Mouse (Mus musculus) c-Kit-positive CD71-positive TER-119-positive erythroid progenitor cells, embryonic 14.5 days (primary cell): Measurements from ENCODE around the gene Tnr.

Source experiments
- DNase-seq: peaks from one replicate; pipeline ENCODE4 v3.0.0-alpha.2; 2013; ENCODE audit warnings: low spot score

Tnr gene

DNA sequence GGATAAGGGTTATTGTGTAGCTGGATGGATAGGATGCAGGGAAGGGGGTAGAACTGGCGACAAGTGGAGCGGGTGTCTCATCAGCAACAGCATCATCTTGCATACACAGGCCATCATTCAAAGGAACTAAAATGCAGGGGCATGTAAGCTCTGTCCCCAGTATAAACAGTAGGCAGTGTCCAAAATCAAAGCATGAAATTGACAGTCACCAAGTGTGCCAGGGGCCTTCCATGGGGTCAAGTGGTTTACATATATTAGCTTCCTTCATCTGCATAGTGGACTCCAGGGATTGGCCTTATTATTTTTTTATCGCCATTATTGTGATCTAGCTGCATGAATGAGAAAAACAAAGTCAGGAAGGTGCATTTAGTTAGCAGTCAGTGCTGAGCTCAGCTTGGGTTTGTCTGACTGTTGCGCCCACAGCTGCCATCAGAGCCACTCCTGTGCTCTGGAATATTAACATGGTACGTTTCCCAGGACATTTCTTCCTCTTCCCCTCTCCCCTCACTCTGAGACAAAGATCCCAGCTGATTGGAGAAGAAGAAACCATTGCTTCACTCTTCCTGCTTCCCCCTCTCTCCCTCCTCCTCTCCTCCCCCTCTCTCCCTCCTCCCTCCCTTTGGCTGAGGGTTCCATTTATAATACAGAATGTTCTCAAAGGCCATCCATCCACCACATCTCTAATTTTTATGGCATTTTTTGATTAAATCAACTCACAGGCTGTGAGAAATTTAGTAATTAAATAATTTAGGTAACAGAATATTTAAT, 106.4 kb downstream of the Tnr start:
- DNase-seq: no peak

DNA sequence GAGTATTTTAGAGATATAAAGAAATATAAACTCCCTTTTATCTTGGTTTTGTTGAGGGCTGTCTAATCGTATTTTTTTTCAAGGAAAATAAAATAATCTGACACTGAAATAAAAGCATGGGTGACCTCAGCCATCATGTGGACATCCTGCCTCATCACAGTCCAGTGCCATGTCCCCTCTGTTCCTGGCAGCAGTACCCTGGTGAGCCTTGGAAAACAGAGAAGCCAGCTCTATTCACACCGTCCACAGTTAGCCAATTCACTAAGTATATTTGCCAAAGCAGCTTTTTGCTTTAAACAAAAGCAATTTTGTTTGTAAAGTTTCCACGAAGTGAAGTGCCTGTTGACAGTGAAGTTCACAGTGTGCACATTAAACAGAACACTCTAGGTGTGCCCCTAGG, 109.0 kb downstream of the Tnr start:
- no peak for DNase-seq

DNA sequence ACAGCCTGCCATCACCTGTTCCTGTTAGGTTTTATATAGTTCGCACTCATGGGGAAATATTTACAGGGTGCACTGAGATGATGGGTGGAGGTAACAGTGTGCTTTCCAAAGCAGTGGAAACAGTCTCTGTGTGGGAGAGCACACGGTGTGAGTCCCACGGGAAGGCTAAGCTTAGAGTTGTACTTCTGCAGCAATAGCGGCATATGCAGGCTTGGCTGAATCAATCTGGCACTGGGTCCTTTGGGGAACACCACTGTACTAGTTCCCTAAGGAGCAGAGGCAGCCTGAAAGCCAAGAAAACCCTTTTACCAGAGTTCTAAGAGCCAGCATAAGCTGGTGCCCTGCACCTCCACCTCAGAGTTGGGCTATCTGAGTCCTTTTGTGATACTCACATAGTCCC, 115.8 kb downstream of the Tnr start:
- DNase-seq: no peak

DNA sequence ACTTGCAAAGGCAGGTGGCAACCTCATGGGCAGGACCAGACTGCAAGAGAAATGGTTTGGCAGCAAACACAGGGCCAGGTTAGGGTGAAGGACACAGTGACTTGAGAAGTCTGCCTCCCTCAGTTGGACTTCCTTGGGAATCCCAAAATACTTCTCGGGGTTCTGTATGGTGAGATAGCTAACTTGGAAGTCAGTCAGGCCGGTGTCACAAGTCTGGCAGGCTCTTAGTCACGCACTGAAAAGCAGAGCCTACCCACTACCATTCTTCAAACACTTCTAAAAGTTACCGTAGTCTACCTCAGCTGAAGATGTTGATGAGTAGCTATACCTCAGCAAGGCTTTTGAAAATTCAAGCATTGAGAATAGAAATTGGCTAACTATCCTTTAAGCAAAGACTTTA, 122.2 kb downstream of the Tnr start:
- DNase-seq: no peak

DNA sequence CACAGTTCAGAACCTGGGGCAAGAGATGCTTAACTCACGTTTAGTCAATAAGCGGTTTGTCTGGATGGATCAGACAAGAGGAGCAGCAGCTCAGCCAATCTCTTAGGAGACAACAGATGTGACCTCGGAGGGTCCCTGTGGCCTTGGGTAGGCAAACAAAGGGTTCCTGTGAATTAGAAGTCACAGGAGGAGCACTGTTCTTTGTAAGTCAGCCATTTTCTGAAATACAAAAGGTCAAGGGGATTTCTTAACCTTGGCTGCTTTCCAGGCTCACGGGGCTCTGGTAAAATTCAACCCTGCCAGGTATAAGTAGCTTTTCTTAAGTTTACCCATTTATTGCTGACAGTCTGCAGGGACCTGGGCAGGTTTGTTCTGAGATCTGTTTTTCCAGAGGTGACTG, 126.9 kb downstream of the Tnr start:
- no peak for DNase-seq

DNA sequence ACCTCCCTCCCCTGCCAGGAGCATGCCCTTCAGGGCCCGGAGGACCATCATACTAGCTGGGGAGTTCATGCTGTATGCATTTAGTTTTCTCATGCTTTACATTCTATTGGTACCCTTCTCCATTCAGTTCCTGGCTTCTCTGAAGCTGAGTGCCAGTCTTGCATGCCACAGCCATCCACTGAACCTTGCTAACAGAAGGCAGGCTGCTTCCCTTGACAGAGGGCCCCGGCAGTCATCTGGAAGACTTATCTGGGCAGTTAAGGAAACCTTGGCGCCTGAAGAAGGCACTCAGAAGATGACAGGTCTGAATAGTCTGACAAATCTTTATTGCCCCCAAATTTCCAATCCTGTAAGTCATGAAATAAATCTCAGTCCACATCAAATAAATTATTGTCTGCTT, 131.7 kb downstream of the Tnr start:
- DNase-seq: no peak

DNA sequence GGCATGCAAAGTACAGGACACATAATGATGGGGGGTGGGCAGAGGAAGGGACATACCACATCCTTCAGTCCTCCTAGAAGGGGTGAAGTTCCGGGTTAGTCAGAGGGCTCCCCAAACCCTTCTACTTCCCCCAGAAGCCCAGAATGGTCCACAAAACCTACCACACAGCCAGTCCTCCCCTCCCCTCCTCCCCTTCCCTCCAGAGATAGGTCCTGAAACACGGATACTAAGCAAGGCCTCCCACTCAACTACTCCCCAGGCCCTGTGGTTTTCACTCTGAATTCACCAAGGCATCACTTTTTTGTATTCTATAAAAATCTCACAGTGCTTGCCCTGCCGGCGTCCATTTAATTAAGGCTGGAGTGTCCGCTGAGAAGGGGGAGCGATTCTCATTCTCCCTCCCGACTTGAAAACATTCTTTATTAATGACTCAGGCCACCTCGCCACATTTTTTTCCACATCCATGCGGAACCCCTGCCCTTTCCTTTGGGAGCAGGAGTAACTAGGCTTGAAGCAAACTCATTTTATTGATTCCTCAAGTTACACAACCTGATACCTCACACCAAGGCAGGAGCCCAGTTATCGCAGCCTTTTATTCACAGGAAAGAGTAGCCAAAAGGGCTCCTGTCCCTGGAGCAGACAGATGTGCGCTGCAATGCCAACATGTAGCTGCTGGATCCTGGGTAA, 134.4 kb downstream of the Tnr start:
- DNase-seq: no peak

DNA sequence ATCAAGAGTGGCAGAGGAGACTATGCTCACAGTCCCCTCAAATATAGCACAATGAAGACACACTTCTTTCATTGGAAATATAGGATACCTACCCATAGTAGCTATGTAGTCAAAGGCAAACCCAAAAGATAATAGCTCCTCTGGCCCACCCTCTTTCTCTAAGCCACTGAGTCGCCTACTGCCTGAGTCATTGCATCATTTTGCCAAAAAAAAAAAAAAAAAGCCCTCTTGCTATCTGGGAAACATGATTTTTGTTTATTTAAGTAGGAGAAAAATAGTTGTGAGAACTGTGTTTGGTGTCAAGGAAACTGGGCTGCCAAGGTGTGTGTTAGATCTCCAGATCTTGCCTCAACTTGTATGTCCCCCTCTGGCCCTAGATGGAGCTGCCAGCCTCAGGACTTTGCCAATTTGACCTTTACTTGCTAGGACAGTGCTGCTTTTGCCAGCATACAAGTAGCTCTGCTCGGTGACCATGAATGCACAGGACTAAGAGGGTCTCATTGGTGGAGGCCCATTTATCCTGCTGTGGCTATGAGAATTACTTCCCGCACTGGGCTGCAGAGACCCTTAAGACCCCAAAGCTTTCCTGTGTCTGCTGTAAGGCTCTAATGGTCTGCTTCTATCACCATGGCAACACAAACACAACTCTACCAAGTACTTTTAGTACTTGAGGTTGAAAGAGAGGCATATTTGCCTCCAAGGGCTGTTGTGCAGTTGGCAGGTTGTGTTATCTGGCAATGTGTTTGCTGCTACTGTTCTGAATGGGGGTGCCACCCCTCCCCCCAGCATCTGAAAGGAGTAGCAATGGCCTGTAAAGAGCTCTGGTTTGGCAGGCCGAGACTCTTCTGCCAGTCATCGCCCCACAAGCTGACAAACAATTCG, 137.3 kb downstream of the Tnr start:
- no peak for DNase-seq

DNA sequence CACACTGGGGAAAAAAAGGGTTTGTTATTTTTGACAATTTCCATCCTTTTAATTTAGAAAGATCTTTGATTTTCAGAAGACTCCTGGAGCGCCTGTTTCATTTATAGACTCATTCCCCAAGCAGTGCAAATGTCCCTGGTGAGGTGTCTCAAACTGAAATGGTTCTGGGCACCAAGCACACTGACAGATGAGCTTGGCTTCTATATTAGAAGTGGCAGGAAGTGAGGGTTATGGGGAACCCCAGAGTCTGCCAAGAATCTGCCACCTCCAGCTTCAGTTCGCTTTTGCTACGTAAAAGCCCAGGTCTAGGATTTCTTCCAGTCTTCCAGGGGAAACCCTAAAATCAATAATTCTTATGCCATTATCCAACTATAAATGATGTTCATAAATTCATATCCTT, 140.9 kb downstream of the Tnr start:
- no peak for DNase-seq

DNA sequence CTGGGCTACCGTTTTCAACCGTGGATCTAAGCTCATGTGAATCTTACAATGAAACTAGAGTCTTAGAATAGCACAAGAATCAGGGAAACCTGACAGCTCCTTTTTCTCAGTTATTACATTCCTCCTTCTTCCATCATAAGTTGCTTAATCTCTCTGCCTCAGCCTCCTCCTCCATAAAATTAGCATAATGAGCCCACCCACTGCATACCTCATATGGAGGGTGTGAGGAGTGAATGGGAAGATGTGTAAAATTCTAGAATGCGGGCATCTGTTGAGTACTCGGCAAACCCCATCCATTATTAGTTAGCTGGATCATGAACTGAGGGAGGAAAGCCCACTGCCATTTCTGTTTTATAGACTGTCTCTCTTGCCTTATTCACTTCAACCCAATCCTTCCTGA, 141.4 kb downstream of the Tnr start:
- DNase-seq: no peak

DNA sequence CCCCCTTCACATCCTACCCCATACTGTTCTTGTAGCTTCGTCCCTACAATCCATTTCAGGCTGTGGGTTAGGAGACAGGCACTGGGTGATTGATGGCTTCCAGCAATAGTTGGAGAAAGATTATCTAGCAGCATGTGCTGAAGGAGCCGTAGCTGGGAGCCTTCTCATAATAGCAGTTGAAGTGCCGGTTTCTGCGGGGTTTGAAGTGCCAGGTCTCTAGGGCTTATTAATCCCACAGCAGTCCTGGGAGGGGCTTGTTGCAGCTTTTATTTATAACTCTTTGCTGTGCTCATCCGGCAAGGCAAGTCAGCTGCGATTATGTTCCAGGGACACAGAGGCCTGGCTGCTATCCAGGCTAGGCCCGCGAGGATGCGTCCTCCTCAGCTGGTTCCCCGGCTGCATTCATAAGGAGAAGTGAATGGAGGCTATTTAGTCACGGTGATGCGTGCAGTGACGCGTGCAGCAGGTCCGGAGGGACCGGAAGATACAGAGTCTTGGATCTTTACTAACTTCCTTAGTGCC, 147.1 kb downstream of the Tnr start:
- DNase-seq: no peak

DNA sequence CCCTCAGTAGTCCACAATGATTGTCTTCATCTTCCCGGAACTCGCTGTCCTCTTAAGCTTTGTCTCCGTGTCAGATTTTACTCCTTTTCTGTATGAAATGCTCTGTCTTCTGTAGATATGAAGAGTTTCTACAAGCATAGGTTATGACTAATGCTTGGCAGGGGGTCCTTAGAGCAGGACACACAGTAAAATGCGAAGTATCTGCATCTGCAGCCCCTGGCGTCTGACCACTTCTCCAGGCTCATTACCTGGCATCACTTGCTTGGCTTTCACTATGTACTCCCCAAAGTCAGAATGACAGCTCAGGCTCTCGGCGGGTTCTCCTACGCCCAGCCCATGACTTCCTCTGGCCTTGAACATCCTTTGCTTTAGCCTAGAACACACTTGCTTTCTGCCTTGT, 147.6 kb downstream of the Tnr start:
- DNase-seq: no peak

DNA sequence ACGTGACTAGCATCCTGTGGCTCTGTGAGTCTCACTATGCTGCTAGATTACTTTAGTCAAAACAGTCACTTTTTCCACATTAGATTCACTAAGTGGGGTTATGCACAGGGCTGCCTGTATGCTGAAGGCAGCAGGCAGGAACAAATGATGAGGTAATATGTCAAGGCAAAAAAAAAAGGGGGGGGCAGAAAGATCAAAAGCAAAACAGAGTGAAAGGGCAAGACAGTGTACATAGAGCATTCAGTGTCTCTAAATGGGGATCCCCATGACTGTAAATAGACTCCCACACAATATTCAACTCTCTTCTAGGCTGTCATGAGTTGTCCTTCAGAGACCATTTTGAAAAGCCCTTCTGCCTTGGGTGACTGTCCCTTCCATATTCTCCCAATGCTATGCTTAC, 150.7 kb downstream of the Tnr start:
- DNase-seq: no peak

DNA sequence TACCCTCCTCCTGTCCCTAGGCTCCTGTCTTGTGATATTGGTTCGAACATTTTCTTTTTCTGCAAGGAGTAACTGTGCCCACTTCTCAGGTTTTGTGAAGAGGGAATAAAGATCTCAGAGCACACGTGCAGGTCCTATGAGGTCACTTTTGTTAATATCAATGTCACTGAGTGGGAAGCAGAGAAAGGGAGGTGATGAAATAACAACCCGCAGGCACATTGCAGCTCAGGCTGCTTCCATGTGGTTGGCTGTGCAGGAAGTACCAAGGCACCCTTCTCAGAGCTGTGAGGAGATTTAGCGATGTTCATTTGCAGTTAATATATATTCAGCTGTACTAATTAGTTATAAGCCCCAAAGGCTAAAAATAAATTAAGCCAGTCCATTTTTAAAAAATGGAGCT, 151.9 kb downstream of the Tnr start:
- no peak for DNase-seq

DNA sequence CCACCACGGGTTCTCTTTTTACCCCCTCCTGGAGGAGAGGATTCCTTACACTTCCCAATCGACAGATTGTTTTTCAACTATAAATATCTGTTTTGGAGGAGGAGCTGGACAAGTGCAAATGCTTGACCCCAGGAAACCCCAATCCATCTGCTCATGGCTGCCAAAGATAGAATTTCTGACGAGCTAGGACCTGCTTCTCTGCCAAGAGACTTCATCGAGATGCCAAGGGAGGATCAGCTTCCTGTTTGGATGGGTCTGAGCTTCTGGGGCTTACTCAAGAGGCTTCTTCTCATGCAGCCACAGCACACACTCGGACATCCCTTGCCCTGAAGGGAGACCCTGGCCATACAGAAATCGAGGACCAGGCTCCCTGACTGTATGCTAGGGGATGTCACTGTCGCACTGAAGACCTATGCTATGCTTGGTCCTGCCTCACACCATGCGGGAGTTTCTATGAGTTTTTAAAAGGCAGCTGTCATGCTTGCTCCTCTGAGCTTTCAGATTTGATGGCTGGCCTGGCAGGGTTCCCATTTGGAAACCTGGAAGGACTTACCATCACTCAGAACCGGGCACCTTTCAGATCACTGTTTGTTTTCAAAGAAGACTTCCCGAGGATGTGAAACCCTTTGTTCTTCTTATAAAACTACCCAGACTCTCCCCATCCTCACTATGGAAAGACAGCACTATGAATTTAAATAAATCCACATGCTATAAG, 154.8 kb downstream of the Tnr start:
- DNase-seq: no peak

DNA sequence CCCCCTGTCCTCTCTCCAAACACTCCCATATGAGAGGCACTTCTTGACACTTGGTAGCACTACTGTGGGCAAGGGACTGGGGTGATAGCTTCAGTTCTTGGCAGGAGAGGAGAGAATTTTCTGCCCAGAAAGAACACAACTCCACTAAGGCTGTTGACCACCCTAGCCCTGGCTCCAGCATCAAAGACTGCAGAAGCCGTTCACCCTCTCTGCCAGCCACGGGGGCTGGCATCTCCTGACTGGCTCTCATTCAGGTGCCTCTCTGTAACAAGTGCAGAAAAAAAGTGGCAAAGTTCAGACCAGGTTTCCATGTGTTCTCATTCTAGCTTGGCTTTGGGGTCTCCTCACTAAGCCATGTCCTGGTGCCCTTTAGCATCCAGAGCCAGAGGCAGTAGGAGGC, 157.7 kb downstream of the Tnr start:
- no peak for DNase-seq

DNA sequence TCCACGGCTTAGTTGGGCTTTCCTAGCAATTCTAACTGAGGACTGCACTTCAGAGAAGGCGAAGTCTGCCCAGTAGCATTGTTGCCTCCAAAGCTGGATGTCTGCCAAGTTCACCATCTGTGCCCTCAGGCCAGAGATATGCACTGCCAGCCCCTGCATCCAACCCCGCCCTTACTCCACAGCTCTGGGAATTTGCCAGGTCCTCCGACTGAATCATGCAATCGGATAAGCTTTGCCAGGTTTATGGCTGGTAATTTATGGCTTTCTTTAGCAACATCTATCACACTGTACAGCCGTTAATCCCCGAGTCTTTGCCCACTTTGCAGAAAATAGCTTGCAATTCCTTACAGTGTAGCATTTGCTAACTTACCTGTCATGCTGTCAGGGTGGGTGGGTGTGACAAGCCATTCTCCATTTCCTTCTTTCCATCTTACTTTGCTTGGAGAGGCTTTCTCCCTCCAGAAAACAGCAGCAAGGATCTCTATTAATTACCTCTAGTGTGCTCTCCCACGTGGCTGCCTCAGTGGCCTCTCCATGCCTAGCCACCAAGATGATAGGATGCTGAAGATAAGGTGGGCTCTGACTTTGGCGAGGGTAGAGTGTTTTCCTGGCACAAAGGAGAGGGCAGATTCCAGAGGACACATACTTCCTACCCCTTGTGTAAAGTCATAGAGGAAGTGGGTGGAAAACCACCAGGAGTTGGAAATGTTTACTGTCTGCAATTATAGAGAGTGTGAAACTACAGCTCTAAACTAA, 163.1 kb downstream of the Tnr start:
- no peak for DNase-seq

DNA sequence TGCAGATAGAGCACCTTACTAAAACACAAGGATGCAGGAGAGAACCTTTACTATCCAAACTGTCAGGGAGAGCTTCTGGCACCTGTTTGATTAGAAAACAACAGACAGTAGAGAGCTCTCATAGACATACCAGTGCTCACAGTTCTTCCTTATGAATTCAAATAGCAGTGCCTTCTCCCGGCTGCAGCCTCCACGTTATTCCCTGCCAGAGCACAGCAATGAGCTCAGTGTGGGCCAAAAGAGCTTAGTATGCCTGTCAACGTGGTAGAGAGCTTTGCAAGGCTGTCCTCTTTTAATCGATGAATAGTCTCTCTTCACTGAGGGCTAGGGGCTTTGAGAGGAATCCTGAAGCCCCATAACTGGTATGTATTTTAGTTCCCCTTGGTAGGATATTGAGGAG, 173.1 kb downstream of the Tnr start:
- no peak for DNase-seq

DNA sequence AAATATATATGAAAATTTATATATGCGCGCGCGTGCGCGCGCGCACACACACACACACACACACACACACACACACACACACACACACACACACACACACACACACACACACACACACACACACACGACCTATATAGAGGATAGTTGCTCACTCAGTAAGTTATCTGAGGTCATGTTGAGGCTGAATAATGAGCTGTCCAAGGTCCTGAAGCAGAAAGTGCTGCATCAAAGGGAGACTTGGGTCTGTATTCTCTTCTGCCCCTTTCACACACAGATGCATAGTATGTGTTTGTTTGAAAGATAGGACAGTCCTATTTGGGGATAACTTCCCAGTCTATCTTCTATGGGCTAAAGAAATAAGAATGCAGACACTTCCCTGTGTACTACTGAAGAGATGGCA, 178.5 kb downstream of the Tnr start:
- DNase-seq: peak; percentile 23

DNA sequence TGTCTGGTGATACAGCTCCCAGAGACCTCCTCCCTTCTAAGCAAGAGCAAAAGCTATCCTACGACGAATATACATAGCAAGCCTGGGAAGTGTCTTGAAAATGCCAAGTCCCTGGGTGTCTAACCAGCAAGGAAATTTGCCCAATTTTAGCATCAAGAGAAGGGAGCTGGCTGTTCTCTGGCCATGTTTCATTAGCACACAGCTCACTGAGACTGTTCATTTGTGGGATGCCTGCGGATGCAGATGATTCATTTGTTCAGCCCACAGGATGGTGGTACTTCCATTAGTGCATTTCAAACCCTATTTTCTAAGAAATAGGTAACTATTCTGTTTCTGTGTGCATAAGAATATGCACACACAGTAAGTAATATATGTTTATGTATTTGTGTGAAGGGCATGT, 181.4 kb downstream of the Tnr start:
- DNase-seq: no peak

DNA sequence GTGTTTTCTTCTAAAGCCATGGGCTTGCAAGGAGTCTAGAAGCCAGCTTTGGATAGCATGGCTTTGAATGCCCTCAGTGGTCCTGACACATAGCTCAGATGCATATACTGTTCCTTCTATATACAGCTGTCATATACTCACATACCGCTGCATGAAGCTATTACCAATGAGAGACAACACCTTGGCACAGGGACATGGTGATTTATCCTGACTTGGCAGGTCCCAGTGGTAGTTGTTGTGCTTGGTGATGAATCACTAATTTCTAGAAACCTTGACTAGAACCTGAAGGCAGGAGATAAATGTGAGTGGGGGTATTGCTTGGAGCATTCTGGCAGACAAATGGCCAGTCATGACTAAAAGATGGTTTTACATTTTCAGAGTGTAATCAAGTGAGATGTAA, 192.7 kb downstream of the Tnr start:
- no peak for DNase-seq
